Mouse (Mus musculus): ENCODE data around the gene Mbnl2. TPM values are rescaled to one million over a fixed set of nuclear protein-coding genes. Genes with fewer than 3 reads are reported as not detected.

Gene Mbnl2
- polyA plus RNA-seq, 1 experiment: 23.6 TPM

DNA sequence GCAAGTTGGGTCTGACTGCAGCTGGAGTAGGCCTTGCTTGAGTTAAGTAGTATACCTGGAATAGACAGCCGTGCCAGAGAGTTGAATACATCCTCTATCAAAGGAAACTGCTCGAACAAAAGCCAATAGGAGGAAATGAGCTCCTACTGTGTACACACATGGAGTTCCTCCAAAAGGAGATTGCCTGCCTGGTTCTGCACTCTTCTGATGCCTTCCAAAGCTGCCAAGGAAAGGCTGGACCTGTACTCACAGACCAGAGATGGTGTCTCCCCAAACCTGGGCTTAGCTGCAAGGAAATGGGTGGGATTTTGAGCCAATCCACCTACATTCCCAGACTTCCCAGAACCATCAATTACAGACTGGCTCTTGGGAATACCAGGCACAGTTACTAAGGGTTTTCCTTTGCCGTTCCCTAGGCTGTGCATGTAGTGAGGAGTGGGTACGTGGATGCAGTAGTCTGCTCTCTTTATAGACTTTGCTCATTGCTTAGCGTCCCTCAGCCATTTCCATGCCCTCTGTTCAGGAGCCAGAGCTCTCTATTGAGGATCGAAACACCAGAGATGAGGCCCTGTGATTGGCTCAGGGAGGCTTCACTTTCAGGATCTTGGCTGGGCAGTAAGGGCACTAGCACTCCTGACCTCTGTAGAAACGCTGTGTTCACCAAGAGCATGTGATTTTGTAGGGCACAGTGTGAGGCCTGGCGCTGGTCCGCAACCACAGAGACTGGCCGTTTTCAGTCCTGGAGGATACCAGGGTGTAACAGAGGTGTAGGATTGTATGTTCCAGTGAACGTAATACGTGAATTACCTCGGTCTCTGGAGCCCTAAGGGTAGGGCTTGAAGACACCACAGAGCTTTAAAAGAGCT is 20.1 kb downstream of the Mbnl2 start:
- DNase-seq (ENCODE audit: low read depth, low spot score): no peak
- WGBS: 58% methylated on average over 13 of the region's 13 CpGs

DNA sequence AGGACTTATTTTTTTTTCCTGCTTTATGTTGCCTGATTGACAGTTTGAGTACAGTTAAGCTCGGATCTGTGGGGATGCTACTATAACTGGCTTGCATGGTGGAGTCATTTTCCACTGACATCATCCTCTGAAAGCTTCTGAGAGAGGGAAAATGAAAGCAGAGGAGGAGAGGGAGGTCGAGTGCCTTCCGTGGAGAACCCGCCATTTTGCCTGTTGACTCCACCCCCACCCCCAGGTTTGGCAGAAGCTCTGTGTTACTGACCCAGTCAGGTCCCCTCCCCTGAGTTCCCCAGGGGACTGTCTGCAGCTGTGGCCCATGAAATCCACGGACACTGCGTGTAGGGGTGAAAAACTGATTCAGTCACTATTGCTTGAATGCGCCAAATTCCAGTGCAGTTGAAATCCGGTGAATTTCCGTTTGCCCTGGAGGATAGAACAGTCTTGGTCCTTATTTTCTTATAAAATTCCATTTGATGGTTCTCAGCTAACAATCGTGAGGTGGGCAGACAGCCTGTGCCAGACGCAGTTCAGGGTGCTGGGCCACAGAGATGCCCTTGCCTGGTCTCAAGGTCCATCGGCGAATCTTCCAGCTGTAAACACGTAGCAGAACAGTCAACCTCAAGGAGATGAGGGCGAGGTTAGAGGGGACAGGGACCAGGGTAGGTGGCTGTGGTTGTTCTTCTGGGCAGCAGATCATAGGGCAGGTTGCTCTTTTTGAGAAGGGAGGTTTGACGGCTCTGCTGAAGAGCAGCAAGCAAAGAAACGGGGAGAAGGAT is 20.9 kb downstream of the Mbnl2 start:
- no peak for DNase-seq (ENCODE audit: low read depth, low spot score)
- 27% methylated on average over 17 of the region's 17 CpGs for WGBS

DNA sequence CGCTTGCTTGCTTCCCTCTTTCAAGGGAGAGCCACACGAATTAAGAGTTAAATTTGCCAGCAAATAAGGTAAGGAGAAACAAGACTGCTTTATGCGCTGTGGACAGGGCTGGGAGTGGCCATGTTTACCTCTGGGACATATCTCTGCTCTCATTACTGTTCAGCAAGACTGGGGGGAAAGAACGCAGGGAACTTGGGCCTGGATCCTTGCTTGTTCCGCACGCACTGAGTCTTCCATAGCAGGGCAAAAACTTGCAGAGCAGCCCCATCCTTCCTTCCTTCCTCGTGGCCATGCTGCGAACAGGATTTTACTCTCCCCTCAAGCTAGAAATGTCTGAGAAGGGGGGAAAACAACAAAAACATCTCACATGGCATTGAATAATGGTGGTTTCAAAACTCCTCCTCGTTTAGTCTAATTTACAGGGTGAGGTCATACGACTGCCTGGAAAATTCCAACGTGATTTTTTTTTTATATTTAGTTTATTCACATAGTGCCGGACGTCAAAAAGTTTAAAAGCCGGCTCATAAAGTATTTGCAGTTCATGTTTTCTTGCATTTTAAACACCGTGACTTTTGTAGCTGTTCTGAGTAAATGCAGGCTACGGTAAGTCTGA is 21.8 kb downstream of the Mbnl2 start:
- WGBS: 8% methylated on average over 16 of the region's 16 CpGs
- DNase-seq (ENCODE audit: low read depth, low spot score): no peak

DNA sequence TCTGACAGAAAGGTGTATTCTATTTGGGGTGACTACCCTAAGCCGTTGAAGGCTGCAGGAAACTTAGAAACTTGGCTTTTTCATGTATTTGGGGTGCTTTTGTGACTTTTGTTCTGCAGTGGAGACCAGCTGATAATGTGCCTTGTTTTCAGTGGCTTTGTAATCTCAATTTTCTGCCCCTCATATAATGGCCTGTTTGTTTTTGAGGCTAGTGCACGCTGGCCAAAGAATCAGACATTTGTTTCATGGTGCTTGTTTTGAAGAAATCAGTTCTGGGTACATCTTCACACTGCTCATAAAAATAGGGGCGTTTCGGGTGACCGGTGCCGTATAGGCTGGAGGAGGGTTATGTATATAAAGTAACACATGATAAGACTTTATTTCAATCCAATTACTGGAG is 22.4 kb downstream of the Mbnl2 start:
- WGBS: 19% methylated on average over 6 of the region's 6 CpGs
- DNase-seq (ENCODE audit: low read depth, low spot score): no peak

DNA sequence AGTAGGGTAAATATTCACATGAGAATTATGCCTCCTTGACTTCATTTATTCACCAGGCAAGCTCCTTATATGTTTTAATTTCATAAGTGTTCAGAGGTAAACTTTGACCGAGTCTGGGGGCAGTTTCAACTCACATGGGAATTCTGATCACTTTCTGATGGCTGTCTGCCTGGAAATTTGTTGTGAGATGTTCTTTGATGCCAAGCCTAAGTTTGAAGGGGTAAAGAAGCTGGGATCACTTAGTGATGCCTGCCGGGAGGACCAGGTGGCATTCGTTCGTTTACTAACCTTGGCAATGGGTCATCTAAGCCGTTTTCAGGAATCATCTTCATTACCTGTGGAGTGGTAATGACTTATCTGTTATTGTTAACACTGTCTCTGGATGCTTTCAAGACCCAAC is 23.0 kb downstream of the Mbnl2 start:
- 36% methylated on average over 5 of the region's 5 CpGs for WGBS
- no peak for DNase-seq (ENCODE audit: low read depth, low spot score)

DNA sequence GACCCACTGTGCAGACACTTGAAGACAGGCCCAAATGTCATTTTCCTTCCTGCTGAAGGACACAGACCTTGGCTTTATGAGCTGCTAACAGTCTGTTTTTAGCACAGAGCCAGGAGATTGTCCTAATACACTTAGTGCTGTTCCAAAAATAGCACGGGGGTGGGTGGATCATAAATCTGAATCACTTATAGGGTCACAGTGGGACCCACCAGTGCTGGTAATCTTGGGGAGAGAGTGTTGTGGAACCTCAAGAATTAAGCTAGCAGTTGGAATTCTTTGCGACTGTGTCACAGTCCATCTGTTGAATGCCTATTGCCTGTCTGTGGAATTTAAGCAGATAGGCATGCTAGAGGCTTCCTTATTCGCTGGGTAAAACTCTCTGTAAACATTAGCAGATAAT is 24.2 kb downstream of the Mbnl2 start:
- no peak for DNase-seq (ENCODE audit: low read depth, low spot score)
- 20% methylated on average over 3 of the region's 3 CpGs for WGBS

DNA sequence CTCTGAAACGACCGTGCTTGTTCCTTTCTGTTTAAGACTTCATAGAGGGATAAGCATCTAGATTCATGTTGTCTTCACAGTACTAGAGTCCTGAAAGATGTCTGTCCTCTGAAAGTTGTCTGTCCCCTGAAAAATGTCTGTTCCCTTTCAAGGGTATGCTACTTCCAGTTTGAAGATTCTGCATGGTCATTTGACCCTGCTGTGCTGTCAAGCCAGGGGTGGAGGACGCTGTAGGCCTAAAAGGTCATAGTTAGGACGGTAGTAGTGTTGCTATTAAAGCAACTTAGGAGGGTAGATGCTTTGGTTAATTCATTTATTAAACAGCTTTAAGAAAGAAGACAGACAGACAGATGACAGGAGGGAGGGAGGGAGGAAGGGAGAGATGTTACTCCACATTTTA is 24.7 kb downstream of the Mbnl2 start:
- 55% methylated on average over 4 of the region's 4 CpGs for WGBS

DNA sequence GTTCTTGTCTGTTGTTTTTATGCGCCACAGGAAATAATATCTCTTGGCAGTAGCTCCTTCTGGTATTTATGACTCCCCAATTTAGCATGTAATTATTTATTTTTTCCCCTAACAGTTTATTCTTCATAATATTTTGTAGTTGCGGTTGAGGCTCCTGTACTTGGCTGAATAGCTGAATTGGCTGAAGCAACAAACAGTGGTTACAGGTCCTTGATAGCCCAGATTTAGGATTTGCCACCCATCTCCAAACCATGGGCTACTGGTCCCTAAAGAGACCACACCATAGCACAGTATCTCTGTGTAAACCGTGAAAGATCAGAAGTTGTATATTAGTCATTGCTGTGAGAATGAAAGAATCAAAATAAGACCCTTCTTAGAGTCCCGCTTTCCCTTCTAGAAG is 25.3 kb downstream of the Mbnl2 start:
- DNase-seq (ENCODE audit: low read depth, low spot score): no peak
- 54% methylated on average over 4 of the region's 4 CpGs for WGBS

More for the DNA sequence above, 24.7 kb downstream of the Mbnl2 start:
- DNase-seq (ENCODE audit: low read depth, low spot score): no peak

DNA sequence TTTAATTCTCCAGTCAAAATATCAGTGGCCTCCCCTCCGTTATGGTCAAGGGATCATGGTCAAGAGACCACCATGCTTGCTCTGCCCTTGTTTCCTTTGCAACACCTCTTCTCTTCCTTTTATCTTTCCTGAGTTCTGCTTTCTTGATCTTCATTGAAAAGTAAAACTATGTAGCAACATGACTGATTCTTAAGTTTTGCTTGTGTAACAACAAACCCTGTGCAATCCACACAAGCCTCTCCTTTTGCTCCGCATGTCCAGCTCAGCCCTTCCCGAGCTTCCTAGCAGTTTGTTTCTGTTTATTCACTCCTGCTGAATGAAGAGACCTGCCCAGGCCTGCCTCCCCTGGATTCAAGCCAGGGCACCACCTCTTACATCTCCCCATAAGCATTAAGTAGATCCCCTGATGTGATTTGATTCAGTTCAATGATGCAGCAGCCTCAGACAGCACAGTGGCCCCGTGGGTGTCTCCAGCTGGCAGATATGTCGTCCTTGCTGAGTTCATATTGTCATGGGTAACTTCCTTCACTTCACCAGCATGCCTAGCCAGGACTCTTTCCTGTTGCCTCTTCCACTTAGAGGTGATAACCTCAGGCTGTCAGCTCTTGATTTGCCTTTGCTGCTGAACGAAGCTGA is 27.6 kb downstream of the Mbnl2 start:
- no peak for DNase-seq (ENCODE audit: low read depth, low spot score)
- WGBS: 15% methylated on average over 6 of the region's 6 CpGs

DNA sequence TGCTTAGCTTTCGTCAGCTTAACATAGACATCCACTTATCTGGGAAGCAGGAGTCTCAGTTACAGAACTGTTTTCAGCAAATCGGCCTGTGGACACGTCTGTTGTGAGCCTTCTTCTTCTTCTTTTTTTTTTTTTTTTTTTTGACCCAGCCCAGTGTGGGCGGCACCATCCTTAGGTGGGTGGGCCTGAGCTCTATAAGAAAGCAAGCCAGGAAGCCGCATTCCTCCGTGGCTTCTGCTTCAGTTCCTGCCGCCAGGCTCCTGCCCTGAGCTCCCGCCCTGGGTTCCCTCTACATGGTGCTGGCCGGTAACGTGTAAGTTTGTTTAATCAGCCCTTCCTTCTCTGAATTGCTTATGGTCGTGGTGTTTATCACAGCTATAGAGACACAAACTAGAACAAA is 30.8 kb downstream of the Mbnl2 start:
- WGBS: 34% methylated on average over 11 of the region's 11 CpGs
- DNase-seq (ENCODE audit: low read depth, low spot score): no peak

DNA sequence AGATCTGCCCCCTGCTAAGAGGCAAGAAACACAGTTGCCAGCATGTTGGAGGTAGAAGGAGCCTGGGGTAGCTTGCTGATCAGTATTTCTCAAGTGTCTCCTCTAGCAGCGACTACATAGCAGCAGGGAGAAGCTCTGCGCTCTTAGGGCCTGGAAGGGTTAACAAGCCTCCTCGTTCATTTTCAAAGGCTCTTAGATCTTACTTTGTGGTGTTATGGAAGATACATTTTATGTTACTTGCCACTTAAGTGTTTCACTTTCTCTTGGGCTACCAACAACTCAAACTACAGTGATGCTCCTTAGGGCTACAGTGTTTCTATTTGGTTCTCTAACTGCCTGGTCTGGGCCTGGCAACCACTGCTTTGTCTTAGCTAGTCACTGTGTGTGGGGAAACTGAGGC is 31.9 kb downstream of the Mbnl2 start:
- no peak for DNase-seq (ENCODE audit: low read depth, low spot score)
- 68% methylated on average over 3 of the region's 3 CpGs for WGBS

DNA sequence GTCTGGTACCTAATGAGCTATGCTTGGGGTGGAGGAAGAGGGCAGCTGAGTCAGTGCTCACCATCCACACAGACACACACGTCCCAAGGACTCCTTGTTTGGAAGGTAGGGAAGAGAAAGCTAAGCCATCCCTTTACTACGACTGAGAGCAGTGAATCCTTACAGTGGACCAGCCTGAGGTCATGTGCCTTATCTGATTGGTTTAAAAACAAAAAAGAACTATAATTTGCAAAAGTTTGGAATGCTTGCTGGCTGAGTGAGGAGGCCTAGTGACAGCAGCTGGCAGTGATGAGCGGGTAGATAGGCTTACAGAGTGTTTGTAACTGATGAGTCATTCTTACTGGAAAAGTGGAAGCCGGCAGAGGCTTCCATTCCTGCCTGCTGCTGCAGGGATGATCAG is 32.5 kb downstream of the Mbnl2 start:
- 19% methylated on average over 4 of the region's 4 CpGs for WGBS

DNA sequence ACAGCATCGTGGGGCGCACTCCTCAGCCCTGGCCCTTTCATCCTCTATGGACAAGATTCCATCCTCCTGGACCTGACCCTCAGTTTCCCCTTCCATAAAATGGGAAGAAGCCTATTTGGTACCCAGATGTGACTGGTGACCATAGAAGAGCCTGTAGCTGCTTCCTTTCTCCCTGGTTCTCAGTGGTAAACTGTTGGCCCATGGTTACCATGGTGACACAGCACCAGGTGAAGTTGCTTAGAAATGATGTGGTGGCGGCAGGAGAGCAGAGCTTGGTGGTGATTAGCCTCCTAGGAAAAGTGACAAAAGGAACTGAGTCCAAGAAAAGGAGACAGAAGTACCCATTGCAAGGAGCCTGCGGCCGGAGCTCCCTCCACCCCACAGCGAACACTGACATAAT is 34.2 kb downstream of the Mbnl2 start:
- DNase-seq (ENCODE audit: low read depth, low spot score): no peak
- 77% methylated on average over 6 of the region's 6 CpGs for WGBS

More for the DNA sequence above, 32.5 kb downstream of the Mbnl2 start:
- DNase-seq (ENCODE audit: low read depth, low spot score): no peak

DNA sequence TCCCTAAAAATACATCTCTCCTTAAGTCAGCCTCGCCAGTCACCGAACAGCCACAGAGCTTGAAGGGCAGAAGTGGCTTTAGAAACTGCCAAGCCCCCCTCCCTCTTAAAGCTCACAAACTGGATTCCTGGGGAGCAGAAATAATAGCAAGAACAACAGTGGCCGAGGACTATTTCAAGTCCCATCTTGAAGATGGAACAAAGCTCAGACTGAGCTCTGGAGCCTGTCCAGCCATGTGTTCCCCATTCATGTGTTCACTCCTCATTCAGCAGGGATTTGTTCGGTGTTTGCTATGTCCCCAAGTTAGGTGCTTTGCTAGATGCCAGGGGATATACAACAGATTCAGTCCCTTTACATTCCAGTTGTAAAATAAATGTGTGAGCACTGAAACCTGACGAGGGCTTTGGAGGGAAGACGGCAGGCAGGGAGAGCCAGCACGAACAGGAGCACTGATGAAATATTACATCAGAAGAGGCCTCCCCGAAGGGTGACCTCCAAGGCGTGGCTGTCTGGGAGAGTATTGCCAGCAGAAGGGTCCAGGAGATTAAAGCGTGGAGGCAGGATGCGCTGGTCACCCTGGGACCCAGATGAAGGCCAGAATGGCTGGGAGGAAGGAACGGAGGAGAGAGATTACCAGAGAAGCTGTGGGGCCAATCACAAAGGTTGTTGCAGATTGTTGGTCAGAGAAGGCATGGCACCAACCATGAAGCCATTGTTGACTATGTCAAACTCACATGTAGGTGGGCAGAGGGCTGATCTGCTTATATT is 36.0 kb downstream of the Mbnl2 start:
- no peak for DNase-seq (ENCODE audit: low read depth, low spot score)
- 46% methylated on average over 12 of the region's 12 CpGs for WGBS

DNA sequence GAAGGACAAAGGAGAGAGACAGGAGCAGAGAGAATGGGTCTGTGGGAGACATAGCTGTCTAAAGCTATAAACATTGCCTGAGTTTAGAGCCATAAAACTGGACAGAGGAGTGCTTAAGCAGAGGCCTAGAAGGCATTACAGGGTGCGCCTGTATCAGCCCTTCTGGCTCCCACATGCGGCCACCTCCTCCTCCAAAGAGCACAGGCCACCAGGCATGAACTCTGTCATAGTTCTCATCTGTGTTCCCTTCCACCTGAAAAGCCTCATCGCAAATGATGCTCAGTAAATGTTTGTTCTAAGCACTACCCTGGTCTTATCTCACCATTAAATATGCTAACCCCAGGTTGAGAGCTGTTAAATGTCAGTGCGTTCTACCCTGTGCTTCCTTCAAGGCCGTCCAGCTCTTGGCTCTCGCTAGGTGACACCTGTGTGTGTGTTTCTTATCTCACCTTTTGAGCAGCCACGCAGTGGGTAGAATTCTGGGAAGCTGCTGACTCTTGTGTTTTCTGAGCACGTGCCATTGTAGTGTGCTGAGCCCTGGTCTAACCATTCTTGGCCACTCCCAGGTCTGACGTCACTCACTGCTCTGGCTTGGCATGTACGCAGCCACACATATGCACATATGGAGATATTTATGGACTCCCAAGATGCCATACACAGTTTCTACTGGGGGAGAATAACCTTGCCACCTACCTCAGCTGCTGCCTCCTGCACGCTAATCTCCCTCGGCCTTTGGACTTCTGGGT is 37.4 kb downstream of the Mbnl2 start:
- peak; percentile 84 for DNase-seq (ENCODE audit: low read depth, low spot score)
- WGBS: 36% methylated on average over 12 of the region's 12 CpGs

DNA sequence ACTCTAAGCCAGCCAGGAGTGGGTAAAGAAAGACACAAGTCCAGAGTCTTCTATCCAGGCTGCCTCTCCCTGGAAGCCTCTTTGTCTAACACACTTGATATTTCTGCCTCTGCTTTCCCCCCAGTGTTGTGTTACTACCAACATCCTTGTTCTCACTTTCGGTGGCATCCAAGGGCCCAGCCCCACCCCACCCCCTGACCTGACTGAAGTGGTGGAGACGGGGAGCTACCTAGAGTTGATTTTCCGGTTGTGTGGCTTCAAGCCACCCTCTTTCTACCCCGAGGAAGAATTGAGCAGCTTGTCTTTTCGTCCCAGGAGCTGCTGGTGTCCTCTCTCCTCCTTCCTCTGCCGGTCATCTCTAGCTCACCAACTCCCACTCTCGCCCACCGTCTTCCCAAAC is 38.0 kb downstream of the Mbnl2 start:
- DNase-seq (ENCODE audit: low read depth, low spot score): no peak

DNA sequence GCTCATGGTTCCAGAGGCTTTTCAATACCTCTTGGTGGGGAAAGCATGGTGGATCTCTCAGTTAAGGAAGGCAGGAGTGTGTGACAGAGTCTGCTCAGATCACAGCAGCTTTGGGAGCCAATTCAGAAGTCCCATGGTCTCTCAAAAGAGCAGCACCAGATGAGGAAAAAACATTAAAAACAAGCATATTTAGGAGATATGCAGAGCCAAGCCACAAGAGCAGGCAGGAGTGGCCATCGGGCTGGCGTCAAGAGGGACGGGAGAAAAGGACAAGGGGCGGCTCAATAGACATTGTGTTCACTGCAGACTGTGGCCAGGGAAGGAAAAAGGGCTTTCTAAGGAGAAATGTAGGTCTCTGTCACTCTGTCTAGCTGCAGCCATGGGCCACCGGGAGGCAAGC is 40.3 kb downstream of the Mbnl2 start:
- WGBS: 81% methylated on average over 5 of the region's 5 CpGs
- no peak for DNase-seq (ENCODE audit: low read depth, low spot score)

More for the DNA sequence above, 38.0 kb downstream of the Mbnl2 start:
- whole genome bisulfite sequencing: 35% methylated on average over 8 of the region's 8 CpGs

DNA sequence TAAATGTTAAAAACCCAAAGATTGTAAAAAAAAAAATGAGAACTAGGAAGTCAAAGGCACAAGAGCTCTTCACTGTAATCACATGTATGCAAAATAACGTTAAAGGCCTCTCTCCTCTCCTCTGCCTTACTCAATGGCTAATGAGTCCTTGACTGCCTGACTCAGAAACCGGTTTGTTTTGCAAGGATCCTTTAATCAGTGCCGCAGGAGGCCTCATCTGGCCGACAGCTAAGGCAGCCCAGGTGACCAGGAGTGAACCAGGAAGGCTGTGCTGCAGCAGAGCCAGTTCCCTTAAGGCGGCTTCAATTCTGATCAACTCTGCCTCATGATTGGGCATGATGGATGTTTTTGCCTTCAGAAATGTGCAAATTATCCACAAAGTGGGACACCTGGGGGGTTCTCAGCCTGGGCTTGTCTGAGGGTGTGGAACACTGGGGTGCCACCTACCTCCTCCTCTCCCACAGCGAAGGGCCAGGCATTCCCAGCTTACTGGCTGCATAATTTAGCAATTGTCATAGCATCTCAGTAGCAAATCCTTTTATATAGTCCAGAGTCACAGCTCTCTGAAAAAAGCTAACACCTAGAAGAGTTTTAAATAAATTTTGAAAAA is 43.0 kb downstream of the Mbnl2 start:
- WGBS: 28% methylated on average over 6 of the region's 6 CpGs
- no peak for DNase-seq (ENCODE audit: low read depth, low spot score)

All from large intestine, adult 2 months (tissue).